Mouse (Mus musculus) lung, postnatal 14 days (tissue): ENCODE measurements around the gene Gnl3.

Experiments used
- DNase-seq: peaks from one replicate; pipeline ENCODE4 v3.0.0; 2021

The Gnl3 gene

DNA sequence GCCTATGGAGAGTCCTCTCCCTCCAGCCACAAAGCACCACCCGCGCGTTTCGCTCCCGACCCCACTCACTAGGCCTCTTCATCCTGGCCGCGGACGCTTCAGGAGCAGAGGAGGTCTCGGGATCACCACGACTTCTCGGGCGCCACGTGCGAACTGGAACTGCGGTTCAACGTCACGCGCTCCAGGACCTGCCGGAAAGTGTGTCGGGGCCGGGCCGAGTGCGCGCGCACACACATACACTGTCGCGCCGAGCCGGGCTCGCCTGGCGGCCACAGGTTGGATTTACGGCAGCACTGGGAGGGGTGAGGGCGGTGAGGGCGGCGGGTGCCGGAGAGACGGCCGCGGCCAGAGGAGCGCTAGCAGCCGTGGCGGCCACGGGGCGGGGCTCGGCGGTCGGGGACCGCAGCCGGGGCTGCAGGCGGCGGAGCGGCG, at the start of gene Gnl3, which contains the start of gene Pbrm1:
Gene Gnl3, minus strand, starts transcription at position 293 of the 432 bp plus-strand sequence.
Gene Pbrm1, plus strand, starts transcription at position 279 of the 432 bp plus-strand sequence.
- DNase-seq = peak; percentile 97

DNA sequence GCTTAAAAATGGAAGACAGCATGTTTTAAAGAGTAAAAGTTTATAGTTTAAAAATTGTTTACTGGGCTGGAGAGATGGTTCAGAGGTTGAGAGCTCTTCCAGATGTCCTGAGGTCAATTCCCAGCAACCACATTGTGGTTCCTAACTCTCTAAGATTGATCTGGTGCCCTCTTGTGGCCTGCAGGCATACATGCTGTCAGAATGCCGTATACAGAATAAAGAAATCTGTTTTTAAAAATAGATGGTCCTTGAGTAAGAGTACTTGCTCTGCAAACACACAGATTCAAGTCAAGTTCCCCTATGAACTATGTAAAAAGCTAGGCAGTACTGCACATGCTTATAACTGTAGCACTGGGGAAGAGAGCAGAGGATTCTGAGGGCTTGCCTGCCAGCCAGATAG, 43.3 kb upstream of the Gnl3 start:
- DNase-seq = peak; percentile 33

- DNase-seq = no peak
Observed at GRCm38 (mm10) chr14:31045817-31046216, 26.9 kb upstream of the Gnl3 start.

- no peak for DNase-seq
Observed at GRCm38 (mm10) chr14:31045296-31045695, 26.3 kb upstream of the Gnl3 start.

GRCm38 (mm10) chr14:31025785-31026184, 6.8 kb upstream of the Gnl3 start:
- no peak for DNase-seq

DNA sequence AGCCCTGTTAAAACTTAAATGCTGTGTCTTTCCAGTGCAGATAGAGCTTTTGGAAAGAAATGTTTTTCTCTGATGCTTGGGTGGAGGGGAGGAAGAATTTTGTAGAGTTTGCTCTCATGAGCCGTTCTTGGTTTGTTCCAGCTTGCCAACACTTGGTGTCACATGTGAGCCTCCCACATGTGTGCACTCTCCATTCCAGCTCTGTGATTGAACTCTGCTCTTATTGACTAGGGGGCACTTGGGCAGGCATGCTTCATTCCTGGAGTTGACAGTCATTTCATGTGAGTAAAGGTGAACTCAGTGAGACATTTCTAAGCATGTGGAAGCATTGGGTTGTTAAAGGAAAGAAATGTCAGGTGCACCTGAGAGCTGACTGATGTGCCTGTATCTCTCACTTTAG, 3.6 kb upstream of the Gnl3 start:
- no peak for DNase-seq

DNA sequence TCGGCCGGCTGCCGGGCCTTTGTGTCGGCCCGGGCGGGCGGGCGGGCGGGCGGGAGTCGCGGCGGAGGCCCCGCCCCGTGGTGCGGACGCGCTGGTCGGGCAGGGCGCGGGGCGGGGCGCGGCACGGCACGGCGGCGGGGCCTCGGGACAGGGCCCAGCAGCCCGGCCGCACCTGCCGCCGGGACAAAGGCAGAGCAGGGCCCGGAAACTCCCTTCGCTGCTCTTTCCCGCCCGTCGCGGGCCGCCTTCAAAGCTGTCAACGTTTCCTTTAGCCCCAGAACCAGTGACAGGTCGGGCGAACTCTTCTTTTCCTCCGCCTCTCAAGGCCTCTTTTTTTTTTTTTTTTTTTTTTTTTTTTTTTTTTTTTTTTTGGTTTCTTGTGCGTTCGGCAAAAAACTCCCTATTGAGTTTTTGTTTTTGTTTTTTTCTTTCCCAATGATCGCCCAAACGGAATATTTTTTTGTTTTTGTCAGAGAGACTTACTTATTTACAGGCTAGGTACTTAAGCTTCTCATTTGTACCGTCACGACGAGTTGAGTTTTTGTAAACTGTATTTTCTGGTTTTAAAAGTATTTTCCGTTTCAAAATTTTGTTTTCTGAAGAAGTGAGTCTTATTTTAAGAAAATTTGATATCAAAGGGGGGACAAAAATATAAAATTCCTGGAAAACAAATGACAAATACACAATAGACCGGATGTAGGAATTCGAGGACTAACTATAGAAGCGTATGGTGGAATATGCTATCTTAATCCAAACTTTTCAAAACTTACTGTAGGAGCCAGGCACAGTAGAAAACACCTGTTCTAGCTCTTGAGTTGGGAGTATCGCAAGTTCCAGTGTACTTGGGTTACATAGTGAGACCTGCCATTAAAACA, 616 bp upstream of the Gnl3 start:
- DNase-seq = peak; percentile 78

DNA sequence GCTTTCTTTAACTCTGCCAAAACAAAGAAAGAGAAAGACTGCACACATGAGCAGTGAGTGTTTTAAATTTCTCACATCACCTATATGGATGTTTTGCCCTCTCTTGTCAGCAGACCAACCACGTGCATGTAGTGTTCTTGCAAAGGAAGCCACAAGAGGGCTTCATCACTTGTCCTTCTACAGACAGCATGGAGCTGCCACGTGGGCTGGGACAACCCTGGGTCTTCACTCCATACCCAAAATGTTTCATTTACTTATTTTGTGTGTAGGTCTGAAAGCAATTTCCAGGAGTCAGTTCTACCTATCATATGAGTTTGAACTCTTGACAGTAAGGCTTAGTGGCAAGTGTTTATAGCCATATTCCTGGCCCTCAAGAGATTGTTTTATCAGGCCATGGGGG, 1.1 kb downstream of the Gnl3 start:
- no peak for DNase-seq

DNA sequence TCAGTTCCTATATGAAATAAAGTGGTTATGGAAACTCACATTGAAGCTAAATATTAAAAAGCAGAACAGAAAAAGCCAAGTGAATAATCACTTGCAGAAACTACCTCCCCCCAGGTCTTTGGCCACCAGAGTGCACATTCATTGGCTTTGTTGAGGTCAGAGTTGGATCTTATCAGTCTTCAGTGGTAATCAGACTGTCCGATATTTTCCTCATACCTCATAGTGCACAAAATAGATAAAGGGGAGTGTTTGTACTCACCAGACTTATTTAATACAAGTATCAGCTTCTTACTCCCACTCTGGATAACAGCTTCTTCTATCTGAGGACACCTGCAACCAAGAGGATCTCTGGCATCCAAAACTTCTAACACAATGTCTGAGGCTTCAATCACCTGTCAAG, 2.9 kb downstream of the Gnl3 start:
- DNase-seq = no peak

GRCm38 (mm10) chr14:31013928-31014327, 5.0 kb downstream of the Gnl3 start:
- DNase-seq = no peak

DNA sequence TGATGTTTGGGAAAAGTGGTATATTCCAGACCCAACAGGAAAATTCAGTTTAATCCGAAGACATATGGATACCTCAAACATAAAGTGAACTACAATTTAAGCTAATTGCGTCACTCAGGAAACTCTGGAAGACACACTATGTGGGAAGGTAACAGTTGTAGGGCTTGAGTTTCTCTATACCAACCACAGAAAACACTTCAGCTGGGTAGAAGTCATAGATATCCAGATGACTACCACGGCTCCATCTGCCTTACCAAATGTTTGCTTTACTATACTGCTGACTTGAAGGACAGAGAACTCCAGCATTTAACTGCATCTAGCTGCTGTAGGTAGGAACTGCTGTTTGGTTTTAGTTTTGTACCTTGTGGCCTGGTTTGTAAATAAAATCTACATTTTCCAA, 7.4 kb downstream of the Gnl3 start:
- no peak for DNase-seq

DNA sequence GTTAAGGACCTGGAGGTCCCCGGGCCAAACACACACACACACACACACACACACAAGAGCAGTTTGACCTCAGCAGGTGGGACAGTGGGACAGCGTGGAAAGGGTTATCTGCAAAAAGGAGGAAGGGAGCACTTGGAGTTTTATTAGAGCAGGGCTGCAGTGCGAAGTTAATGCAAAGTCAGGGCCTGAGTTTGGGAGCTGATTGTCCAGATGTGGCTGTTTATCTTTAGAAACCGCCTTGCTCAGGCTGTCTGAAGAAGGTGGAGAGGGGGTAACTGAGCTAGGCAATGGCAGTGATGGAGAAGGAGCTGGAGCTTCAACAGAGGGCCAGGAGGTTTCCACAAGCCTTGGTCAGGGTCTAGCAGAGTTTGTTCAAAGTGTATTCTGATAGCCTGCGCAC, 12.2 kb downstream of the Gnl3 start:
- no peak for DNase-seq

DNA sequence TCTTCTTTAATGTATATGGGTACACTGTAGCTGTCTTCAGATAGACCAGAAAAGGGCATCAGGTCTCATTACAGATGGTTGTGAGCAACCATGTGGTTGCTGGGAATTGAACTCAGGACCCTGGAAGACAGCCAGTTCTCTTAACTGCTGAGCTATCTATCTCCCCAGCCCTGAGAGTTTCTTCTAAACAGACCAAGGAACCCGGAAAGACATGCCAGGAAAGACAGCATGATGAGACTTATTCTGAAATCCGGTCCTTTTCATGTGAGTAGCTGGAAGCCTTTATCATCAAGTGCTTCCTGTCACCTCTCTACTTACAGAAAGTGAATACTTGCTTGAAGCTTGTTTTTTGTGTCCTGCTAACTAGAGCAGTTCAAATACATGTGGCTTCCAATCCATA, 14.4 kb downstream of the Gnl3 start:
- DNase-seq = no peak

DNA sequence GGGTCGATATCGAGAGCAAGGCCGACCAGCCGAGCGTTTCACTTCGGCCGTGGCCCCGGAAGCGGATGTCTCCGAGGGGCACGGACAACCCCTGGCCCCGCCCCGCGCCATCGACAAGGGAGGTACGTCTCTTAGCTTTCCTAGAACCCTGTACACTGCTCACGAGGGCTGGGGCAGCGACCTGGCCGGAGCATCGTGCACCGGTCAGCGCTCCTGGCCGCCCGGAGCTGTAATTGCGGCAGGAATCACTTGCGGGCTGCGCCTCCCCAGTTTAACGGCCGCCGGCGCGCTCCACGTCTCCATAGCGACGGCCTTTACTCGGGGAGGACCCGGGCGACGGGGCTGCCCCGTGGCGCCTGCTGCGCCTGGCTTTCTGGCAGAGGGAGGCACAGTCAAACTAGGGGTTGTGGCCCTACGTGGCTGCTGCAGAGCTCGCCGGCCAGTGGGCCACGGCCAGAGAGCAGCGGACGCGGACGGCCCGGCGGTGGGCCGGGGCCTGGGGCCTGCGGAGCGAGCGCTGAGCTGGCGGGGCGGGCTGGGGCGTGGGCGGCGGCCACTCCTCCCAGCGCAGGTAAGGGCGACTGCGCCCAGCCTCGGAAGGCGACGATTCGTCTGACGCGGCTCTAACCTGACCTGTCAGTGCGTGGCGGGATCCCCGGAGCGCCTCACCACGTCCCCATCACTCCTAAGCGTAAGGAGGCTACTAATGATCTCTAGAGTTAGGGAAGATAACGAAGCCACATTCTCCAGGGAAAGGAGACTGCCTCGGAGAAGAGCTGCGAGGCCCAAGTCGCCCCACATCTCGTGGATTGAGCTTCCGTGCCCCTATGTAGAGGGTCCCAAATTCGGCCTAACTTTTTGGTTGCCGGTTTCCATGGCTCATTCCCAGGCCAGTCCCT, 17.4 kb downstream of the Gnl3 start, which contains the start of the genes Glt8d1 and Spcs1:
Gene Glt8d1, plus strand, starts transcription at position 94 of the 899 bp plus-strand sequence.
Gene Spcs1, minus strand, starts transcription at position 366 of the 899 bp plus-strand sequence.
- DNase-seq = peak; percentile 86

GRCm38 (mm10) chr14:31000816-31001306, 18.1 kb downstream of the Gnl3 start:
- no peak for DNase-seq

DNA sequence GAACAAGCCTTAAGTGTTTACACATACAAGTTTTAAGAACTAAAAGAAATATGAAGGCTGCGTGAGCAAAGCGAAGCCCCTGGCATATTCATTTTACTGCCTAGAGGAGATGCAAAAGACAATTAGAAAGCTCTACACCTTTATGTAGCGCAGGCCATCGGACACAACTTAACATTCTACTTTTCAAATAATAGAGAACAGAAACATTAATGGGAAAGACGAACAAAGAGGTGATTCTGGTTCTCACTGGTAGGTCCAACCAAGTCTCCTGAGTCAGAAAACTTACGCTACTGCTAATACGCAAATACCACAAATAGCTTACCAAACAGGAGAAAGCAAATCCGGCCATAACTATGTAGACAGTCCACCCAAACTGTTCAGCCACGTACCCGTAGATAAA, 18.6 kb downstream of the Gnl3 start:
- DNase-seq = no peak

DNA sequence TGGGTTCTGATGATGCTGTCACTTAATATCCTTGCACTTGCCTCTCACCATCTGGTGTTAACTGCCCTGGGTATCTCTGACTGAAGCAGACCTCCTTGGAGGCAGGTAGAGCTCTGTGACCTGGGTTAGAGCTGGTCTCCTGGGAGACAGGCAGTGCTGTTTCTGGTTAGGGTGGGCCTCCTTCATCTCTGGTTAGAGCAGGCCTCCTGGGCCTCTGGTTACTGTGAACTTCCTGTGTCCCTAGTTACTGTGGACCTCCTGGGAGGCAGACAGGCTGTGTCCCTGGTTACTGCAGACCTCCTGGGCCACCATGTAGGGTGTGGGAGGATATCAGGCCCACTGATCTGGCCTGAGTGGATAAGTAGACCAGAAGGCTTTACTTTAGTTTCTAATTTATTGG, 22.5 kb downstream of the Gnl3 start:
- DNase-seq = no peak

DNA sequence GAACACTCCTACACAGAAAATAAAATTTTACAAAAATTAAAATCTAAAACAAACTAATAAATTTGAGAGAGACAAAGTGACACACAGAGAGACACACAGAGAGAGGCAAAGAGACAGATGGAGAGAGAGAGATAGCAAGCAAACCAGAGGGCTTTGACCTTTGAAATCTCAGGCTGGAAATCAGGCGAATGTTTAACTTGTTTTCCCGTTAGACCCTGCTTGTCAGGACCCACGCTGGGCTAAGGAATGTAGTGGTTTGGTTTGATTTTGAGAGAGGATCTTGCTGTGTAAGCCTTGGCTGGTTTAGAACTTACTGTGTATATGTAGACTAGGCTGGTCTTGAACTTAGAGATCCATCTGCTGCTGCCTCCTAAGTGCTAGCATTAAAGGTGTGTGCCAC, 42.7 kb downstream of the Gnl3 start:
- DNase-seq = no peak

GRCm38 (mm10) chr14:30974204-30974603, 44.7 kb downstream of the Gnl3 start:
- peak; percentile 28 for DNase-seq
